Mouse (Mus musculus) ES-Bruce4 (cell line): Measurements from ENCODE around the gene Tsga13. TPM values are rescaled to one million over a fixed set of nuclear protein-coding genes. Genes with fewer than 3 reads are reported as not detected.

Experiments used
- H3K27ac ChIP-seq: 2 replicates; pipeline ENCODE4 v1.5.1; 2012; ENCODE audit warnings: low read length, inconsistent platforms; ENCODE audit not compliant: insufficient read depth
- H3K27me3 ChIP-seq: 2 replicates; pipeline ENCODE4 v1.6.1; 2012; ENCODE audit warnings: mild to moderate bottlenecking, low read length, inconsistent platforms; ENCODE audit not compliant: control insufficient read depth, poor library complexity, insufficient read depth, severe bottlenecking
- H3K36me3 ChIP-seq: 2 replicates; pipeline ENCODE4 v1.6.1; 2012; ENCODE audit warnings: inconsistent platforms, mild to moderate bottlenecking, low read length, moderate library complexity; ENCODE audit not compliant: control insufficient read depth, poor library complexity, insufficient read depth, severe bottlenecking
- H3K4me1 ChIP-seq: one replicate; pipeline ENCODE4 v1.8.1; 2011; ENCODE audit warnings: low read length; ENCODE audit not compliant: control insufficient read depth, insufficient read depth
- H3K4me3 ChIP-seq: 2 replicates; pipeline ENCODE4 v1.5.1; 2011; ENCODE audit warnings: low read depth, mild to moderate bottlenecking, low read length
- H3K9ac ChIP-seq: 2 replicates; pipeline ENCODE4 v1.6.1; 2012; ENCODE audit warnings: low read depth, mild to moderate bottlenecking, inconsistent platforms; ENCODE audit not compliant: poor library complexity, severe bottlenecking
- H3K9me3 ChIP-seq: replicated peaks from 2 replicates; pipeline ENCODE4 v1.6.1; 2012; ENCODE audit warnings: mild to moderate bottlenecking, low read length, inconsistent platforms; ENCODE audit not compliant: control insufficient read depth, poor library complexity, insufficient read depth, severe bottlenecking
- CTCF ChIP-seq: IDR thresholded peaks from one replicate; pipeline ENCODE4 v1.8.1; 2011; ENCODE audit warnings: low read depth, low read length
- EP300 ChIP-seq: IDR thresholded peaks from 2 replicates; pipeline ENCODE4 v1.6.1; 2011; ENCODE audit warnings: low read depth, low read length; ENCODE audit not compliant: insufficient read depth
- POLR2A ChIP-seq: IDR thresholded peaks from one replicate; pipeline ENCODE4 v1.8.1; 2011; ENCODE audit warnings: low read length; ENCODE audit not compliant: insufficient read depth
- polyA plus RNA-seq: library from polyadenylated mRNA; stranded (reverse); fragments of >200 nt; gene quantifications from 2 replicates; pipeline ENCODE4 v1.2.4, GENCODE M21; 2011; ENCODE audit warnings: low read depth; ENCODE audit not compliant: missing spikeins, insufficient read depth, insufficient read length

Gene Tsga13
- polyA plus RNA-seq, 1 experiment: 1.0 TPM

DNA sequence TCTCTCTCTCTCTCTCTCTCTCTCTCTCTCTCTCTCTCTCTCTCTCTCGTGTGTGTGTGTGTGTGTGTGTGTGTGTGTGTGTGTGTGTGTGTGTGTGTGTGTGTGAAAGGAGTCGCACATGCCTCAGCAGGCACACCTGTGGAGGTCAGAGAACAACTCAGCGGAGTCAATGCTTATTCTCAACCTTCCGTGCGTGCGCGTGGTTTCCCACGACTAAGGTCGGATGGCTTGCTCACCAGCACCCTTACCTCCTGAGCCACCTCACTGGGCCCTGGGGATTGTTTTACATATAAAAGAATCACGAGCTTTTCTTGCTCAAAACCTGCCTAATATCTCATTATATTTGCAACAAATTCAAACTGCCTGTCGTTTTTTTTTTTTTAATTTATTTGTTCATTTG lies 6.5 kb upstream of the Tsga13 start:
- Histone ChIP-seq H3K27ac (no peak overlapping the region), H3K4me3 (no peak overlapping the region), H3K27me3 (no peaks in the 10 kb centered on the region; the same call in 1 of the 2 replicates), H3K36me3 (no peaks in the 10 kb centered on the region), H3K9ac (no peak overlapping the region), H3K4me1 (no peaks in the 10 kb centered on the region), H3K9me3 (no peaks in the 10 kb centered on the region)
- TF ChIP-seq CTCF: no peak
- TF ChIP-seq POLR2A: no peak
- TF ChIP-seq EP300: no peak

GRCm38 (mm10) chr6:30920834-30921675 lies 5.7 kb upstream of the Tsga13 start:
- no peaks in the 10 kb centered on the region for H3K9me3 ChIP-seq
- H3K9ac ChIP-seq: no peak overlapping the region
- no peaks in the 10 kb centered on the region; the same call in 1 of the 2 replicates for H3K27me3 ChIP-seq
- H3K27ac ChIP-seq: no peak overlapping the region
- no peak for TF ChIP-seq POLR2A
- no peak for TF ChIP-seq CTCF
- TF ChIP-seq EP300: no peak
- no peaks in the 10 kb centered on the region for H3K4me1 ChIP-seq
- H3K4me3 ChIP-seq: no peak overlapping the region
- no peaks in the 10 kb centered on the region for H3K36me3 ChIP-seq

- Histone ChIP-seq H3K27me3 (no peaks in the 10 kb centered on the region), H3K27ac (no peak overlapping the region), H3K9me3 (no peaks in the 10 kb centered on the region), H3K9ac (no peak overlapping the region), H3K4me1 (no peaks in the 10 kb centered on the region), H3K4me3 (no peak overlapping the region), H3K36me3 (no peaks in the 10 kb centered on the region)
- TF ChIP-seq POLR2A (no peak), CTCF (no peak), EP300 (no peak)
These were observed 7.4 kb downstream of the Tsga13 start for GRCm38 (mm10) chr6:30907970-30908369.

- H3K9me3 ChIP-seq: no peaks in the 10 kb centered on the region
- TF ChIP-seq EP300: no peak
- no peak for TF ChIP-seq POLR2A
- TF ChIP-seq CTCF: no peak
- no peak overlapping the region for H3K4me3 ChIP-seq
- H3K27me3 ChIP-seq: no peaks in the 10 kb centered on the region
- no peak overlapping the region for H3K9ac ChIP-seq
- H3K27ac ChIP-seq: no peak overlapping the region
- H3K4me1 ChIP-seq: no peaks in the 10 kb centered on the region
- no peaks in the 10 kb centered on the region for H3K36me3 ChIP-seq
These were observed 10.5 kb downstream of the Tsga13 start for GRCm38 (mm10) chr6:30904911-30905310.

GRCm38 (mm10) chr6:30904033-30904432 lies 11.3 kb downstream of the Tsga13 start:
- TF ChIP-seq EP300 (no peak), POLR2A (no peak), CTCF (no peak)
- Histone ChIP-seq H3K27me3 (no peaks in the 10 kb centered on the region), H3K36me3 (no peaks in the 10 kb centered on the region)

DNA sequence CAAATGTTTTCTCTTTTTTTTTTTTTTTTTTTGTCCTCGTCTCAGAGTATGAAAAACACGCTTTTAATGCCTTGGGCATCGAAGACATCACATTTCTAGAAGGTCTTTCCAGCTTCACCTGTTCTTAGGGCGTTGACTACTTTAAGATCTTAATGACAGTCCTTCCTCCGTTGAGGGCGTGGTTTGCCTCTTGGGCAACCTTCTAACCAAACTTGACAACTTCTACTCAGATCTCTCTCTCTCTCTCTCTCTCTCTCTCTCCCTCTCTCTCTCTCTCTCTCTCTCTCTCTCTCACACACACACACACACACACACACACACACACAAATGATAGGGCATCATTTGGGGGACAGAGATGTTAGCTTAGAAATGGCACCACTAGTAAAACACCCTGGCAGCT lies 17.9 kb downstream of the Tsga13 start:
- TF ChIP-seq CTCF: no peak
- no peak for TF ChIP-seq POLR2A
- TF ChIP-seq EP300: no peak
- Histone ChIP-seq H3K27me3 (no peaks in the 10 kb centered on the region), H3K4me3 (no peak overlapping the region), H3K36me3 (no peaks in the 10 kb centered on the region), H3K9ac (no peak overlapping the region; the same call in 1 of the 2 replicates), H3K27ac (no peak overlapping the region), H3K9me3 (no peaks in the 10 kb centered on the region), H3K4me1 (no peaks in the 10 kb centered on the region)

More at GRCm38 (mm10) chr6:30904033-30904432, 11.3 kb downstream of the Tsga13 start:
- H3K9me3 ChIP-seq: no peaks in the 10 kb centered on the region
- H3K4me1 ChIP-seq: no peaks in the 10 kb centered on the region
- no peak overlapping the region for H3K4me3 ChIP-seq
- H3K27ac ChIP-seq: no peak overlapping the region
- H3K9ac ChIP-seq: no peak overlapping the region
